ENCODE assay signal across 8 mouse cellular contexts in the genomic region with DNA sequence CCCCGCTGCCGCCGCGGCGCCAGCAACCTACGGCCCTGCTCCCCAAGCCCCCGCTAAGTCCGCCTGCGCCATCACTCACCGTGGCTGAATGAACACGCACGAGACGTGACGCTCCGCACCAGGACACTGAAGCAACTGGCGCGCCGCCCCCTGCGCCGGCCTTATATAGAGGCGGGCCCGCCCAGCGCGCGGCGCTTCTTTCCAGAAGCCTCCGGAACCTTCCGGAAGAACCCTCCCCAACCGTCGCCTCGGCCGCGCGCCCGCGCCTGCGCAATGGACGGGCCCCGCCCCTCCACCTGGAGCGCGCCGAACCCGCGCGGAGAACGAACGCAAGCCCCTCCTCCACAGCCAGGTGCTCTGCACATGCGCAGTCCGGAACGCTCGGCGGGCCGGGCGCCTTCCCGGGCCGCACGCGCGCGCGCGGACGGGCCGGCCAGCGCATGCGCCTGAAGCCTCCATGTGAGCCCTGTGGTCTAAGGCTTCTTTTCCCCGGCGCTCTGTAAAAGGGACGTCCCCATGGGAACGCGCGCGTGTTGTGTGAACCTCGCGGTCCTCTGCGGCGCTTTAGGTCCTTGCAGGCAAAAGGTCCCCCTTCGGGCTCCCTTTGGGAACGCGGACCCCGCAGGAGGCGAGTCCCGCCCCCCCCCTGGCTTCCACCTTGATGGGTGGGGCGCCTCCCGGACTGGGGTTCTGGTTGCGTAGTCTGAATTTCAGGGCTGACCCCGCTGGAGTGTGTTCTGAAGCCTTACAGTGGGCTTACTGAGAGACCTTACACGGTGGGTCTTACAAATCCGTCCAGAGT. TPM values are rescaled to one million over a fixed set of nuclear protein-coding genes. Genes with fewer than 3 reads are reported as not detected.
DNase-seq lines count a peak whose midpoint lies in the region; ATAC-seq and TF ChIP-seq lines count a peak whose summit lies in the region.

No protein-coding gene starts in this region.

- H3K27me3 ChIP-seq in G1E (ENCODE audit: insufficient read depth, low read length), result no peaks in the 10 kb centered on the region
- H3K27me3 ChIP-seq in forebrain, postnatal 0 days (ENCODE audit: insufficient read depth, low read length), result no peaks in the 10 kb centered on the region; the same call in 1 of the 2 replicates
- no peaks in the 10 kb centered on the region for H3K27me3 ChIP-seq in lung, embryonic 16.5 days (ENCODE audit: control insufficient read depth, insufficient read depth, low read depth, low read length)

- ATAC-seq in G1E (ENCODE audit: extremely low read depth, insufficient number of reproducible peaks, low FRiP score, poor library complexity, severe bottlenecking), result peak; percentile 12
- ATAC-seq in forebrain, postnatal 0 days, result peak; percentile 95
- peak; percentile 57 to 66 for ATAC-seq in hematopoietic stem cell, adult 5-6 weeks (replicated peaks in 1 of 2; ENCODE audit: insufficient read depth in 1 of 2, low FRiP score in 2 of 2, low TSS enrichment in 1 of 2, low read depth in 1 of 2, poor library complexity in 2 of 2, severe bottlenecking in 2 of 2)
- ATAC-seq in lung, embryonic 16.5 days (ENCODE audit: low read depth), result peak; percentile 96

- peak overlapping the region; percentile 99 for H3K27ac ChIP-seq in forebrain, postnatal 0 days (ENCODE audit: low read depth, low read length)
- peak overlapping the region; percentile 93 for H3K27ac ChIP-seq in lung, embryonic 16.5 days (ENCODE audit: low read length)

- H3K9ac ChIP-seq in forebrain, postnatal 0 days, result peak overlapping the region; percentile 100
- peak overlapping the region; percentile 100 for H3K9ac ChIP-seq in lung, embryonic 16.5 days (ENCODE audit: low read length)

- under 1% methylated on average over 86 of the region's 89 CpGs for WGBS in forebrain, postnatal 0 days
- under 1% methylated on average over 73 of the region's 89 CpGs for WGBS in lung, embryonic 16.5 days

- peaks cover 37% of the 10 kb centered on the region for H3K36me3 ChIP-seq in G1E (replicated peaks)
- H3K36me3 ChIP-seq in forebrain, postnatal 0 days (ENCODE audit: insufficient read depth), result peaks cover 27% of the 10 kb centered on the region
- H3K36me3 ChIP-seq in lung, embryonic 16.5 days (ENCODE audit: control insufficient read depth, insufficient read depth, low read length), result peaks cover 17% of the 10 kb centered on the region

- TF ChIP-seq CTCF in G1E (IDR thresholded peaks at IDR 0.05; ENCODE audit: low read depth, low read length), result no peak
- TF ChIP-seq CTCF in forebrain, postnatal 0 days (IDR thresholded peaks at IDR 0.05; ENCODE audit: low read depth), result no peak

- H3K4me3 ChIP-seq in G1E (ENCODE audit: low read depth, low read length), result peak overlapping the region; percentile 97
- H3K4me3 ChIP-seq in forebrain, postnatal 0 days (ENCODE audit: low read depth, low read length), result peak overlapping the region; percentile 99
- H3K4me3 ChIP-seq in lung, embryonic 16.5 days (ENCODE audit: low read length), result peak overlapping the region; percentile 99

- H3K4me2 ChIP-seq in forebrain, postnatal 0 days (ENCODE audit: low read depth), result peak overlapping the region; percentile 82
- H3K4me2 ChIP-seq in lung, embryonic 16.5 days (ENCODE audit: low read depth, low read length), result peak overlapping the region; percentile 91

- peaks cover 65% of the 10 kb centered on the region for H3K4me1 ChIP-seq in G1E (ENCODE audit: insufficient read depth, low read depth, low read length)
- H3K4me1 ChIP-seq in forebrain, postnatal 0 days (ENCODE audit: insufficient read depth), result peaks cover 7% of the 10 kb centered on the region
- peaks cover 12% of the 10 kb centered on the region for H3K4me1 ChIP-seq in lung, embryonic 16.5 days (replicated peaks; ENCODE audit: control insufficient read depth, insufficient read depth, low read length)

- DNase-seq in G1E (ENCODE audit: low spot score), result peak; percentile 95
- DNase-seq in cerebellum, adult 18-20 months, result peak; percentile 94 to 100
- peak; percentile 100 for DNase-seq in forebrain, postnatal 0 days
- peak; percentile 87 for DNase-seq in layer of hippocampus, adult 9-10 months (ENCODE audit: low spot score)
- DNase-seq in ovary, postnatal 10 days (ENCODE audit: low spot score), result peak; percentile 99
- DNase-seq in thymus, postnatal 10 days (ENCODE audit: low spot score in 2 of 2), result peak; percentile 97 to 99

- no peaks in the 10 kb centered on the region for H3K9me3 ChIP-seq in G1E (replicated peaks)
- no peaks in the 10 kb centered on the region for H3K9me3 ChIP-seq in forebrain, postnatal 0 days (ENCODE audit: low read length)
- no peaks in the 10 kb centered on the region for H3K9me3 ChIP-seq in lung, embryonic 16.5 days (ENCODE audit: control insufficient read depth, low read length)

RNA-seq across cellular contexts. Expression of a gene that starts 6.2 kb away (rescaled TPM):
- total RNA-seq in G1E (2014; fragmentation: Nextera tagmentation) (1,636 and 2,110 TPM in 2 replicates), G1E (2017) (2,016 and 2,418 TPM in 2 replicates)
- polyA plus RNA-seq in G1E (2012), result 197 and 458 TPM in 2 replicates
- 703 and 720 TPM in 2 replicates for total RNA-seq in forebrain, postnatal 0 days (2014; rRNA removed)
- polyA plus RNA-seq in forebrain, postnatal 0 days (2015; fragmentation: Nextera tagmentation; extraction: Ambion mirVana), result 1,123 and 1,324 TPM in 2 replicates
- total RNA-seq in hematopoietic stem cell, adult 5-6 weeks (2017), result 1,218 and 1,648 TPM in 2 replicates
- 806 and 832 TPM in 2 replicates for polyA plus RNA-seq in lung, embryonic 16.5 days (2015; fragmentation: Nextera tagmentation; extraction: Ambion mirVana)

RNA-seq across cellular contexts. Expression of a gene that starts 14.0 kb away (rescaled TPM):
- not detected in 2 replicates for total RNA-seq in G1E (2014; fragmentation: Nextera tagmentation)
- total RNA-seq in G1E (2017), result 0.17 TPM in 1 of 2 replicates, not detected in the other
- not detected in 2 replicates for polyA plus RNA-seq in G1E (2012)
- total RNA-seq in forebrain, postnatal 0 days (2014; rRNA removed), result not detected in 2 replicates
- polyA plus RNA-seq in forebrain, postnatal 0 days (2015; fragmentation: Nextera tagmentation; extraction: Ambion mirVana), result not detected in 2 replicates
- total RNA-seq in hematopoietic stem cell, adult 5-6 weeks (2017), result not detected in 2 replicates
- not detected in 2 replicates for polyA plus RNA-seq in lung, embryonic 16.5 days (2015; fragmentation: Nextera tagmentation; extraction: Ambion mirVana)

RNA-seq across cellular contexts. Expression of a gene that starts 41.4 kb away (rescaled TPM):
- 28.5 and 36.9 TPM in 2 replicates for total RNA-seq in G1E (2014; fragmentation: Nextera tagmentation)
- total RNA-seq in G1E (2017), result 47.1 and 47.7 TPM in 2 replicates
- 8.1 and 16.4 TPM in 2 replicates for polyA plus RNA-seq in G1E (2012)
- 33.3 and 40.3 TPM in 2 replicates for total RNA-seq in forebrain, postnatal 0 days (2014; rRNA removed)
- 12.3 and 17.0 TPM in 2 replicates for polyA plus RNA-seq in forebrain, postnatal 0 days (2015; fragmentation: Nextera tagmentation; extraction: Ambion mirVana)
- total RNA-seq in hematopoietic stem cell, adult 5-6 weeks (2017), result 37.6 and 43.4 TPM in 2 replicates
- polyA plus RNA-seq in lung, embryonic 16.5 days (2015; fragmentation: Nextera tagmentation; extraction: Ambion mirVana), result 22.8 and 25.3 TPM in 2 replicates

Comparison
In these comparisons a context has a peak if more than half of its experiments do, and no peak if none do; other contexts are left out.
1. Peak in every context shown above with its lines: DNase-seq, ATAC-seq, H3K4me3 ChIP-seq and H3K27ac ChIP-seq.
2. ATAC-seq: peak in every context shown above with its lines; median percentile 96 in lung, embryonic 16.5 days; 95 in forebrain, postnatal 0 days; 62 in hematopoietic stem cell, adult 5-6 weeks; 12 in G1E.